Mouse (Mus musculus) lung, postnatal 0 days (tissue): Measurements from ENCODE around the gene Rora. TPM values are rescaled to one million over a fixed set of nuclear protein-coding genes. Genes with fewer than 3 reads are reported as not detected.

Source experiments
- ATAC-seq: fragments of 200-750 bp; cut with Nextera tagmentation; 2 replicates; pipeline ENCODE4 v1.8.0; 2017; ENCODE audit warnings: moderate library complexity
- DNase-seq: peaks from one replicate; pipeline ENCODE4 v3.0.0-alpha.2; 2016; ENCODE audit warnings: low spot score
- H3K27ac ChIP-seq: fragments of 300-500 bp; sonication (generic); 2 replicates; pipeline ENCODE4 v1.5.1; 2014; ENCODE audit warnings: antibody characterized with exemption, mild to moderate bottlenecking, low read length, mixed read lengths
- H3K27me3 ChIP-seq: fragments of 300-500 bp; sonication (generic); replicated peaks from 2 replicates; pipeline ENCODE4 v1.6.1; 2014; ENCODE audit warnings: low read length, mixed read lengths; ENCODE audit not compliant: insufficient read depth
- H3K36me3 ChIP-seq: fragments of 300-500 bp; sonication (generic); 2 replicates; pipeline ENCODE4 v1.6.1; 2014; ENCODE audit warnings: low read length, mixed read lengths; ENCODE audit not compliant: insufficient read depth
- H3K4me1 ChIP-seq: fragments of 300-500 bp; sonication (generic); 2 replicates; pipeline ENCODE4 v1.6.1; 2014; ENCODE audit warnings: antibody characterized with exemption, low read depth, low read length, mixed read lengths; ENCODE audit not compliant: insufficient read depth
- H3K4me2 ChIP-seq: fragments of 300-500 bp; sonication (generic); replicated peaks from 2 replicates; pipeline ENCODE4 v1.6.1; 2014; ENCODE audit warnings: low read depth, mild to moderate bottlenecking, low read length, moderate library complexity, mixed read lengths
- H3K4me3 ChIP-seq: fragments of 300-500 bp; sonication (generic); 2 replicates; pipeline ENCODE4 v1.5.1; 2014; ENCODE audit warnings: low read depth, low read length
- H3K9ac ChIP-seq: fragments of 300-500 bp; sonication (generic); replicated peaks from 2 replicates; pipeline ENCODE4 v1.6.1; 2014; ENCODE audit warnings: low read depth, mild to moderate bottlenecking
- H3K9me3 ChIP-seq: fragments of 300-500 bp; sonication (generic); 2 replicates; pipeline ENCODE4 v1.6.1; 2016; ENCODE audit warnings: low read length, mixed read lengths
- CTCF ChIP-seq: IDR thresholded peaks from 2 replicates; pipeline ENCODE4 v1.5.1; 2016; ENCODE audit warnings: antibody characterized with exemption, mild to moderate bottlenecking
- EP300 ChIP-seq: IDR thresholded peaks from 2 replicates; pipeline ENCODE4 v1.6.1; 2016; ENCODE audit warnings: antibody characterized with exemption, mild to moderate bottlenecking, control low read depth
- WGBS: fragments of 180-500 bp; shearing (Covaris S2); extraction: QIAGEN DNeasy Blood & Tissue Kit; methylation state at CpG from one replicate; pipeline ENCODE4 v1.1.7; 2014; 5-methylcytosine and 5-hydroxymethylcytosine counted together
- polyA plus RNA-seq: library from polyadenylated mRNA; unstranded; fragments of >200 nt; fragmentation: Nextera tagmentation; extraction: Ambion mirVana; gene quantifications from 2 replicates; pipeline ENCODE4 v1.2.1, GENCODE M21; 2015

The Rora gene
- polyA plus RNA-seq, 1 experiment from 2014 or later: 18.8 TPM

DNA sequence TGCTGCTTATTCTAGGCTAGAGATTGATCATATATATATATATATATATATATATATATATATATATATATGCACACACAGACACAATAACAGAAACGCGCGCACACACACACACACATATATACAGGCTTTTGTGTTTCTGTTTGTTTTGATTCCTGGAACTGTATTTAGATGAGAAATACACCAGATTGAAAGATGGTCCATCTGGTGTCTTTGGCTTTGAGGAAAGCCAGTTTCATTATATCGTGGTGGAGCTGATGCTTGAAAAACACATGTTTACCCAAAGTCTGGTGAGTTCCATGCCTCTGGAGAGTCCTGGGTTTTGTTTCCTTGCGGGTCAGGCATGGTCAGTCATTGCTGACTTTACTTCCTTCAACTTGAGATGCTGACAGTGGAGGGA, 169.7 kb downstream of the Rora start:
- no peak overlapping the region for H3K9ac ChIP-seq

DNA sequence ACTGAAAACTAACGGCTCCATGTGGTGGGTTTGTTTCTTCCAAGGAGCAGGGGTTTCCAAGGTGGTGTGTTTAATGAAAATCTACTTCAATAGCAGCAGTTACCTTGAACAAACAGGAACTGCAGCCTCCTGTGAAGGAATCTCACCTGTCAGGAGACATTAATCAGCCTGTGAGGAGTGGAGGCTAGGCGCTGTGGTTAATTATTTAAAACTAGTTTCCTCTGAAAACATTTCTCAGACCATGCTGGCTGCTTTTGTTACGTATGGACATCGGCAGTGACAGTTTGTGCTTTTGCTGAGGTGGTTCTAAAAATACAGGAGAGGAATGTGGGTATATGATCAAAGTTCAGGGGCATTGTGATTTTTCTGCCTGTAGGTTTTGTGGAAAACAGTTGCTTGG, 171.5 kb downstream of the Rora start:
- ATAC-seq: no peak
- H3K4me1 ChIP-seq: no peaks in the 10 kb centered on the region; the same call in 1 of the 2 replicates

More for the DNA sequence above, 169.7 kb downstream of the Rora start:
- H3K27ac ChIP-seq: no peak overlapping the region
- no peaks in the 10 kb centered on the region for H3K9me3 ChIP-seq
- H3K4me2 ChIP-seq: no peak overlapping the region
- TF ChIP-seq EP300 (no peak), CTCF (no peak)
- 91% methylated on average over 5 of the region's 5 CpGs for WGBS
- ATAC-seq: no peak
- H3K4me1 ChIP-seq: no peaks in the 10 kb centered on the region; the same call in 1 of the 2 replicates
- no peak overlapping the region for H3K4me3 ChIP-seq
- H3K36me3 ChIP-seq: no peaks in the 10 kb centered on the region
- DNase-seq: no peak
- no peaks in the 10 kb centered on the region for H3K27me3 ChIP-seq

GRCm38 (mm10) chr9:68825841-68826240, 172.3 kb downstream of the Rora start:
- 52% methylated on average over 3 of the region's 3 CpGs for WGBS
- no peak overlapping the region for H3K27ac ChIP-seq
- no peaks in the 10 kb centered on the region for H3K27me3 ChIP-seq
- TF ChIP-seq CTCF (no peak), EP300 (no peak)
- no peak for DNase-seq
- H3K9ac ChIP-seq: no peak overlapping the region
- H3K36me3 ChIP-seq: no peaks in the 10 kb centered on the region
- no peaks in the 10 kb centered on the region; the same call in 1 of the 2 replicates for H3K4me1 ChIP-seq
- H3K4me3 ChIP-seq: no peak overlapping the region
- no peak overlapping the region for H3K4me2 ChIP-seq
- H3K9me3 ChIP-seq: no peaks in the 10 kb centered on the region
- ATAC-seq: no peak

More for the DNA sequence above, 171.5 kb downstream of the Rora start:
- Histone ChIP-seq H3K36me3 (no peaks in the 10 kb centered on the region), H3K27me3 (no peaks in the 10 kb centered on the region), H3K27ac (no peak overlapping the region), H3K4me2 (no peak overlapping the region), H3K9ac (no peak overlapping the region), H3K9me3 (no peaks in the 10 kb centered on the region), H3K4me3 (no peak overlapping the region)
- WGBS: 42% methylated on average over 4 of the region's 4 CpGs
- TF ChIP-seq EP300 (no peak), CTCF (no peak)
- no peak for DNase-seq

GRCm38 (mm10) chr9:68827441-68827840, 173.9 kb downstream of the Rora start:
- no peak overlapping the region for H3K4me2 ChIP-seq
- TF ChIP-seq CTCF: no peak
- TF ChIP-seq EP300: no peak
- DNase-seq (peak; percentile 25), ATAC-seq (peak; percentile 19; the same call in 1 of the 2 replicates)
- H3K4me1 ChIP-seq: no peaks in the 10 kb centered on the region; the same call in 1 of the 2 replicates
- no peaks in the 10 kb centered on the region for H3K27me3 ChIP-seq
- no peak overlapping the region for H3K27ac ChIP-seq
- H3K9ac ChIP-seq: no peak overlapping the region
- H3K9me3 ChIP-seq: no peaks in the 10 kb centered on the region
- WGBS: 49% methylated on average over 3 of the region's 3 CpGs
- H3K36me3 ChIP-seq: no peaks in the 10 kb centered on the region
- no peak overlapping the region for H3K4me3 ChIP-seq

DNA sequence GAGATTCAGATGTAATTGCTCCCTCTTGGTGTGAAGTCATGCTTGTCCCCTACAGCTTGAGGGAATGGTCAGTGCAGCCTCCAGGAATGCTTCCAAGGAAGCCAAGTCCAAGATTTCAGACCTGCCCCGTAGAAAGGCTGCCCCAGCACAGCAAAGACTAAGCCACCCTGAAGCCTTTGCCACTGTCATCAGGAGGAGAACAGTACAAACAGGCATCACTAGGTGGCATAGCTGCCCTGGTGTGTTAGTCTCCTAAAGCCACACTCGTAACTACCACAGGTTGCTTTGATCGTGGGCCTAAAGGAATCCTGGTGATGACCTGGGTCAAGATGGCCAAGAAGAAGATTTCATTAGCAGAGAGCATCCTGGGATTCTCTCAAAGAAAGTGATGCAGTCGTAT, 176.3 kb downstream of the Rora start:
- H3K4me3 ChIP-seq: no peak overlapping the region
- H3K27ac ChIP-seq: no peak overlapping the region
- no peak overlapping the region for H3K4me2 ChIP-seq
- TF ChIP-seq EP300 (no peak), CTCF (peak; percentile 58)
- no peak overlapping the region for H3K9ac ChIP-seq
- ATAC-seq (no peak), DNase-seq (no peak)
- no peaks in the 10 kb centered on the region for H3K27me3 ChIP-seq
- H3K9me3 ChIP-seq: no peaks in the 10 kb centered on the region
- 69% methylated on average over 4 of the region's 4 CpGs for WGBS
- H3K36me3 ChIP-seq: no peaks in the 10 kb centered on the region
- no peaks in the 10 kb centered on the region; the same call in 1 of the 2 replicates for H3K4me1 ChIP-seq

- Histone ChIP-seq H3K9ac (no peak overlapping the region), H3K27ac (no peak overlapping the region), H3K4me2 (no peak overlapping the region), H3K4me1 (no peaks in the 10 kb centered on the region), H3K27me3 (no peaks in the 10 kb centered on the region), H3K36me3 (no peaks in the 10 kb centered on the region), H3K9me3 (no peaks in the 10 kb centered on the region), H3K4me3 (no peak overlapping the region)
- WGBS: 85% methylated on average over 6 of the region's 6 CpGs
- TF ChIP-seq CTCF: no peak
- TF ChIP-seq EP300: no peak
- DNase-seq: no peak
- ATAC-seq: no peak
Observed at GRCm38 (mm10) chr9:68833323-68833722, 179.7 kb downstream of the Rora start.

- WGBS: 81% methylated on average over 7 of the region's 7 CpGs
- H3K9me3 ChIP-seq: no peaks in the 10 kb centered on the region
- H3K27me3 ChIP-seq: no peaks in the 10 kb centered on the region
- no peak overlapping the region for H3K9ac ChIP-seq
- no peak overlapping the region for H3K27ac ChIP-seq
- no peaks in the 10 kb centered on the region for H3K36me3 ChIP-seq
- no peak for DNase-seq
- H3K4me2 ChIP-seq: no peak overlapping the region
- H3K4me1 ChIP-seq: no peaks in the 10 kb centered on the region
- ATAC-seq: no peak
- TF ChIP-seq CTCF (no peak), EP300 (no peak)
- H3K4me3 ChIP-seq: no peak overlapping the region
Observed at GRCm38 (mm10) chr9:68835037-68835649, 181.6 kb downstream of the Rora start.
